Comparison of ENCODE assay signal across 13 mouse cellular contexts in genomic region chr16:97536859-97537258, GRCm38 (mm10). TPM values are rescaled to one million over a fixed set of nuclear protein-coding genes. Genes with fewer than 3 reads are reported as not detected.
A peak's percentile ranks its signal among the peaks of the same experiment; 100 is the strongest.
DNase-seq lines count a peak whose midpoint lies in the region; ATAC-seq and TF ChIP-seq lines count a peak whose summit lies in the region.
"Had no signal": no experiment of that assay in that cellular context is flagged by ENCODE, and none has a peak within 500 bp of the region (broad histone marks: within the 10 kb centered on the region; RNA-seq: fewer than 3 reads in every experiment).

No protein-coding gene starts in this region.

- H3K27me3 ChIP-seq in heart, embryonic 15.5 days: no peaks in the 10 kb centered on the region
- no peaks in the 10 kb centered on the region for H3K27me3 ChIP-seq in midbrain, embryonic 10.5 days (ENCODE audit: low read depth, poor library complexity, severe bottlenecking)
- H3K27me3 ChIP-seq in midbrain, embryonic 11.5 days (ENCODE audit: control insufficient read depth, insufficient read depth, low read length): no peaks in the 10 kb centered on the region
- no peaks in the 10 kb centered on the region for H3K27me3 ChIP-seq in intestine, embryonic 15.5 days (replicated peaks)
- H3K27me3 ChIP-seq in kidney, embryonic 14.5 days (ENCODE audit: control insufficient read depth, insufficient read depth, low read length): no peaks in the 10 kb centered on the region
- H3K27me3 ChIP-seq: forebrain, embryonic 13.5 days; hindbrain, embryonic 13.5 days; midbrain, embryonic 13.5 days had no signal

- no peaks in the 10 kb centered on the region for H3K36me3 ChIP-seq in heart, embryonic 15.5 days
- no peaks in the 10 kb centered on the region for H3K36me3 ChIP-seq in midbrain, embryonic 10.5 days
- H3K36me3 ChIP-seq in midbrain, embryonic 11.5 days (ENCODE audit: control insufficient read depth, insufficient read depth, low read length): no peaks in the 10 kb centered on the region
- no peaks in the 10 kb centered on the region for H3K36me3 ChIP-seq in intestine, embryonic 15.5 days
- no peaks in the 10 kb centered on the region for H3K36me3 ChIP-seq in kidney, embryonic 14.5 days (ENCODE audit: control insufficient read depth, insufficient read depth, low read length)
- H3K36me3 ChIP-seq: hindbrain, embryonic 13.5 days; midbrain, embryonic 13.5 days had no signal

- no peak for TF ChIP-seq CTCF in olfactory bulb, adult 2 months (IDR thresholded peaks at IDR 0.05; ENCODE audit: insufficient read depth, low read depth, low read length)

- peak overlapping the region; percentile 88 for H3K27ac ChIP-seq in heart, embryonic 15.5 days
- peak overlapping the region; percentile 82 for H3K27ac ChIP-seq in midbrain, embryonic 10.5 days (replicated peaks)
- H3K27ac ChIP-seq in midbrain, embryonic 11.5 days (ENCODE audit: low read depth, low read length): no peak overlapping the region
- H3K27ac ChIP-seq in intestine, embryonic 15.5 days: peak overlapping the region; percentile 88; the same call in 1 of the 2 replicates
- H3K27ac ChIP-seq in olfactory bulb, adult 2 months (ENCODE audit: insufficient read depth, low read depth, low read length): peak overlapping the region; percentile 100
- no peak overlapping the region for H3K27ac ChIP-seq in kidney, embryonic 14.5 days (ENCODE audit: low read depth, low read length)
- H3K27ac ChIP-seq: forebrain, embryonic 13.5 days; midbrain, embryonic 13.5 days had no signal

- no peak for DNase-seq in heart, postnatal 4 days
- no peak for DNase-seq in midbrain, embryonic 10.5 days (ENCODE audit: low spot score)
- DNase-seq in midbrain, embryonic 11.5 days (ENCODE audit: low spot score, missing footprints): no peak
- no peak for DNase-seq in frontal cortex, postnatal 36 days (ENCODE audit: low spot score in 2 of 2)

- 0 out of 2 replicates have a peak overlapping the region, but pooled peaks have one; percentile 5 for H3K9ac ChIP-seq in heart, embryonic 15.5 days
- no peak overlapping the region for H3K9ac ChIP-seq in midbrain, embryonic 11.5 days (ENCODE audit: low read length)
- no peak overlapping the region for H3K9ac ChIP-seq in intestine, embryonic 15.5 days
- H3K9ac ChIP-seq in kidney, embryonic 14.5 days (ENCODE audit: low read depth, low read length): no peak overlapping the region
- H3K9ac ChIP-seq: forebrain, embryonic 13.5 days; hindbrain, embryonic 13.5 days; midbrain, embryonic 13.5 days had no signal

- H3K4me3 ChIP-seq in heart, embryonic 15.5 days: no peak overlapping the region
- no peak overlapping the region for H3K4me3 ChIP-seq in midbrain, embryonic 10.5 days
- no peak overlapping the region for H3K4me3 ChIP-seq in midbrain, embryonic 11.5 days (ENCODE audit: low read depth, low read length)
- no peak overlapping the region for H3K4me3 ChIP-seq in intestine, embryonic 15.5 days (replicated peaks)
- H3K4me3 ChIP-seq in olfactory bulb, adult 2 months (ENCODE audit: insufficient read depth, low read depth, low read length): peak overlapping the region; percentile 27; the same call in 1 of the 2 replicates
- no peak overlapping the region for H3K4me3 ChIP-seq in kidney, embryonic 14.5 days (ENCODE audit: low read length)
- H3K4me3 ChIP-seq: forebrain, embryonic 13.5 days; hindbrain, embryonic 13.5 days; midbrain, embryonic 13.5 days had no signal

- peaks cover 31% of the 10 kb centered on the region for H3K4me1 ChIP-seq in heart, embryonic 15.5 days (replicated peaks)
- peaks cover 30% of the 10 kb centered on the region for H3K4me1 ChIP-seq in midbrain, embryonic 10.5 days
- H3K4me1 ChIP-seq in midbrain, embryonic 11.5 days (ENCODE audit: control insufficient read depth, insufficient read depth, low read length): peaks cover 14% of the 10 kb centered on the region
- H3K4me1 ChIP-seq in intestine, embryonic 15.5 days (replicated peaks): peaks cover 29% of the 10 kb centered on the region
- peaks cover 39% of the 10 kb centered on the region for H3K4me1 ChIP-seq in olfactory bulb, adult 2 months (ENCODE audit: control insufficient read depth, insufficient read depth, low read length)
- peaks cover 19% of the 10 kb centered on the region for H3K4me1 ChIP-seq in kidney, embryonic 14.5 days (ENCODE audit: control insufficient read depth, insufficient read depth, low read length)

- no peaks in the 10 kb centered on the region for H3K9me3 ChIP-seq in heart, embryonic 15.5 days (replicated peaks)
- no peaks in the 10 kb centered on the region for H3K9me3 ChIP-seq in midbrain, embryonic 10.5 days (replicated peaks)
- H3K9me3 ChIP-seq in midbrain, embryonic 11.5 days (ENCODE audit: control insufficient read depth, low read length): no peaks in the 10 kb centered on the region
- H3K9me3 ChIP-seq in intestine, embryonic 15.5 days: no peaks in the 10 kb centered on the region
- H3K9me3 ChIP-seq in kidney, embryonic 14.5 days (ENCODE audit: control insufficient read depth, low read length): no peaks in the 10 kb centered on the region
- H3K9me3 ChIP-seq: forebrain, embryonic 13.5 days; hindbrain, embryonic 13.5 days had no signal

- TF ChIP-seq POLR2A in olfactory bulb, adult 2 months (IDR thresholded peaks at IDR 0.05; ENCODE audit: insufficient read depth, low read depth, low read length): no peak

- 31% methylated on average over 1 of the region's 1 CpGs for WGBS in heart, embryonic 15.5 days
- WGBS in midbrain, embryonic 10.5 days: 83% methylated on average over 1 of the region's 1 CpGs
- 83% methylated on average over 1 of the region's 1 CpGs for WGBS in midbrain, embryonic 11.5 days
- 56% methylated on average over 1 of the region's 1 CpGs for WGBS in intestine, embryonic 15.5 days
- WGBS in olfactory bulb, adult 2 months: 18% methylated on average over 1 of the region's 1 CpGs
- 57% methylated on average over 1 of the region's 1 CpGs for WGBS in kidney, embryonic 14.5 days

- no peak for ATAC-seq in heart, embryonic 15.5 days (replicated peaks; ENCODE audit: insufficient number of reproducible peaks, insufficient read depth, low FRiP score, low read depth)
- ATAC-seq in midbrain, embryonic 11.5 days (ENCODE audit: low FRiP score): no peak
- no peak for ATAC-seq in intestine, embryonic 15.5 days
- no peak for ATAC-seq in kidney, embryonic 14.5 days (ENCODE audit: low FRiP score, low TSS enrichment)

- peak overlapping the region; percentile 62 for H3K4me2 ChIP-seq in heart, embryonic 15.5 days
- no peak overlapping the region for H3K4me2 ChIP-seq in midbrain, embryonic 11.5 days
- peak overlapping the region; percentile 61 for H3K4me2 ChIP-seq in intestine, embryonic 15.5 days (replicated peaks)
- no peak overlapping the region for H3K4me2 ChIP-seq in kidney, embryonic 14.5 days (replicated peaks; ENCODE audit: low read depth, low read length)
- H3K4me2 ChIP-seq: hindbrain, embryonic 13.5 days had no signal

RNA-seq across cellular contexts. Expression of gene Fam3b, which starts 22.2 kb away (rescaled TPM):
- not detected in 2 replicates for polyA plus RNA-seq in heart, embryonic 15.5 days (2015; fragmentation: Nextera tagmentation; extraction: Ambion mirVana)
- total RNA-seq in heart, postnatal 4 days (2021): not detected
- polyA plus RNA-seq in midbrain, embryonic 10.5 days (2016; fragmentation: Nextera tagmentation; extraction: Ambion mirVana): not detected in 2 replicates
- polyA plus RNA-seq in midbrain, embryonic 11.5 days (2014; fragmentation: Nextera tagmentation; extraction: Ambion mirVana): not detected in 2 replicates
- 0.85 and 1.3 TPM in 2 replicates for polyA plus RNA-seq in intestine, embryonic 15.5 days (2015; fragmentation: Nextera tagmentation; extraction: Ambion mirVana)
- polyA plus RNA-seq in olfactory bulb, adult 2 months (2012; ENCODE audit: insufficient read depth, insufficient read length, low replicate concordance, missing spikeins): not detected in 2 replicates
- not detected in 2 replicates for polyA plus RNA-seq in kidney, embryonic 14.5 days (2014; fragmentation: Nextera tagmentation; extraction: Ambion mirVana)
- total RNA-seq: layer of hippocampus, adult 8-10 months had no signal
- polyA plus RNA-seq: forebrain, embryonic 13.5 days; hindbrain, embryonic 13.5 days; limb, embryonic 11.5 days; midbrain, embryonic 13.5 days had no signal

Comparison
In these comparisons a context has a peak if more than half of its experiments do, and no peak if none do; other contexts are left out.
1. H3K27ac ChIP-seq: peak in heart, embryonic 15.5 days (single experiment), midbrain, embryonic 10.5 days (single experiment), intestine, embryonic 15.5 days (single experiment) and olfactory bulb, adult 2 months (single experiment); none in midbrain, embryonic 11.5 days (single experiment) and kidney, embryonic 14.5 days (single experiment).
2. H3K4me2 ChIP-seq: peak in heart, embryonic 15.5 days (single experiment) and intestine, embryonic 15.5 days (single experiment); none in midbrain, embryonic 11.5 days (single experiment) and kidney, embryonic 14.5 days (single experiment).